Mouse (Mus musculus): ENCODE measurements around the gene Tdp1.

Tdp1 gene

GRCm38 (mm10) chr12:100001246-100001645, 116.9 kb downstream of the Tdp1 start:
- DNase-seq = no peak

DNA sequence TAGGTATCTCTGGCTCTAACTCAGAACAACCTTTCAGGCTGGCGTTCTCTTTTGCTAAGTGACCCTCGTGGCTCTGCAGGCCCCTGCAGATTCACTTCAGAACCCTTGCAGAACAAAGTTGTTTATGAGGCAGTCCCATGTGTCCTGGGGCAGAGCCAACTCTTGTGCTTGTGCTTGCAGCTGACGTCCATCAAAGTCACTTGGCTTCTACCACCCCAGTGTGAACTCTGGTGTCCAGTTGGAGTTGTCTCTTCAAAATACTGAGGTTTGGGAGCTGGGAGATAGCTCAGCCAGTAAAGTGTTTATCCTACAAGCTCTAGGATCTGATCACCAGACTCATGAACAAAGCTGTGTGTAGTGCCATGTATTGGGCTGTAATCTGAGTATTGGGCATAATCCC, 117.6 kb downstream of the Tdp1 start:
- peak; percentile 84 for DNase-seq

DNA sequence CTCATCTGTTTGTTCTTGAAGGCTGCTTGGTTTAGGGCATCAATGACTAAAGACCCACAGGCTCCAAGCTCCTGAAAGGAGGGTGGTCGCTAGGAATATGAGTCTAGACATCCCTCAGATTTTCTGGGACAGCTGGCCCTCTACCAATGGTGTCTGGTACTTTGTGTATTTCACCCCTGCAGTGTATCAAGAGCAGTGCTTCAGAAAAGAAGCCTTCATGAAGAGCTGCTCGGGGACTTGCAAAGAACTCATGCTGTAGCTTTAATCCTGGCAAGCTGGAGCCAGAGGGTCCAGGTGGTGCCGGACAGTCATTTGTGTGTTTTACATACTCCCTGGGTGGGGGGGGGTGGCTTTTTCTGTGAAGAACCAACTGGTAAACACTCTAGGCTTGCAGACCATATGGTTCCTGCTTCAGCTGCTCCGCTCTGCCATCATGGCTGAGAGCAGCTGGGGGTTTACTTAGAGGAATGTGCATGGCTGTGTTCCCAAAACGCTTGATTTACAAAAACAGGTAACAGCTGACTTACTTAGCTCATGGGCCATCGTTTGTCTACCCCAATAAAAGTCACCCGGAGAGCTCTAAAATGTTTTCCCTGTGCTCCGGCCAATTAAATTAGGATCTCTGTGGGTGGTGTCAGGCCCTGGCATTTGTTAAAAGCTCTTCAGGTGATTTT, 118.7 kb downstream of the Tdp1 start:
- DNase-seq = no peak
